Mouse (Mus musculus) neural tube, embryonic 15.5 days (tissue): Measurements from ENCODE around the gene Wbp2. TPM values are rescaled to one million over a fixed set of nuclear protein-coding genes. Genes with fewer than 3 reads are reported as not detected.

ENCODE experiments used
- ATAC-seq: fragments of 200-750 bp; cut with Nextera tagmentation; 2 replicates; pipeline ENCODE4 v1.8.0; 2017; ENCODE audit warnings: mild to moderate bottlenecking, moderate TSS enrichment, moderate library complexity; ENCODE audit not compliant: low FRiP score
- H3K27ac ChIP-seq: fragments of 300-500 bp; sonication (generic); replicated peaks from 2 replicates; pipeline ENCODE4 v1.5.1; 2015; ENCODE audit warnings: mild to moderate bottlenecking, inconsistent platforms
- H3K27me3 ChIP-seq: fragments of 300-500 bp; sonication (generic); replicated peaks from 2 replicates; pipeline ENCODE4 v1.6.1; 2015; ENCODE audit warnings: inconsistent platforms
- H3K36me3 ChIP-seq: fragments of 300-500 bp; sonication (generic); 2 replicates; pipeline ENCODE4 v1.6.1; 2015; ENCODE audit warnings: inconsistent platforms
- H3K4me1 ChIP-seq: fragments of 300-500 bp; sonication (generic); 2 replicates; pipeline ENCODE4 v1.6.1; 2015; ENCODE audit warnings: inconsistent platforms
- H3K4me2 ChIP-seq: fragments of 300-500 bp; sonication (generic); 2 replicates; pipeline ENCODE4 v1.6.1; 2015; ENCODE audit warnings: inconsistent platforms, mild to moderate bottlenecking, moderate library complexity
- H3K4me3 ChIP-seq: fragments of 300-500 bp; sonication (generic); replicated peaks from 2 replicates; pipeline ENCODE4 v1.5.1; 2015; ENCODE audit warnings: mild to moderate bottlenecking, inconsistent platforms
- H3K9ac ChIP-seq: fragments of 300-500 bp; sonication (generic); replicated peaks from 2 replicates; pipeline ENCODE4 v1.6.1; 2015; ENCODE audit warnings: mild to moderate bottlenecking, inconsistent platforms
- H3K9me3 ChIP-seq: fragments of 300-500 bp; sonication (generic); replicated peaks from 2 replicates; pipeline ENCODE4 v1.6.1; 2016; ENCODE audit warnings: inconsistent platforms
- WGBS: fragments of 180-500 bp; shearing (Covaris S2); methylation state at CpG from one replicate; pipeline ENCODE4 v1.1.7; 2015; ENCODE audit warnings: mixed read lengths; 5-methylcytosine and 5-hydroxymethylcytosine counted together
- polyA plus RNA-seq: library from polyadenylated mRNA; unstranded; fragments of >200 nt; fragmentation: Nextera tagmentation; extraction: Ambion mirVana; gene quantifications from 2 replicates; pipeline ENCODE4 v1.2.1, GENCODE M21; 2015

Gene Wbp2
- polyA plus RNA-seq, 1 experiment from 2014 or later = 162 TPM

DNA sequence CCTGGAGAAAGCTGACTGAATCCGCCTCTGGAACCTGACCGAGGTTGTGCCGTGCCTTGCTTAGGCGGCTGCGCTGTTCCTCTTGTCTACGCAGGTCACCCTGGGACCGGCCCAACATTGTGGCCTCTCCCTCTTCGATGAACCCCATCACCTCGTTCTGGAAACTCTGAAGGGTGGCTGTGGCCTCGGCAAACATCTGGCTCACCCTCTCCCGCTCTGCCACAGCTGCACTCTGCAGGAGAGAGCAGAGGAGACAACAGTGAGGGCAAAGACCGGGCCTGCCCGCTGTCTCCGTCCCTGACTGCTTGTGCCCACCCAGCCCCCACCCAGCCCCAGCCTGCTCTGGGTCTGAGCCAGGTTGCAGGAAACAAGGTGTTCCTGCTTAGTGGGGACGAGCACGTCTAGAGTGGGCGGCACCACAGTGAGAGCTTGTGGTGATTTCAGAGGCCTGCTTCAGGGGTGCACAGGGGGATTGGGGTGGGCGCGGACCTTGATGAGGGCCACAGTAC, 21.0 kb upstream of the Wbp2 start:
- no peaks in the 10 kb centered on the region for H3K9me3 ChIP-seq
- H3K27ac ChIP-seq = no peak overlapping the region
- peak overlapping the region; percentile 37 for H3K4me3 ChIP-seq
- peak overlapping the region; percentile 61 for H3K4me2 ChIP-seq
- 0 out of 2 replicates have a peak overlapping the region, but pooled peaks have one; percentile 3 for H3K9ac ChIP-seq
- peaks cover 66% of the 10 kb centered on the region for H3K27me3 ChIP-seq
- 14% methylated on average over 19 of the region's 19 CpGs for WGBS
- ATAC-seq = no peak
- H3K4me1 ChIP-seq = peaks cover 53% of the 10 kb centered on the region
- no peaks in the 10 kb centered on the region for H3K36me3 ChIP-seq

DNA sequence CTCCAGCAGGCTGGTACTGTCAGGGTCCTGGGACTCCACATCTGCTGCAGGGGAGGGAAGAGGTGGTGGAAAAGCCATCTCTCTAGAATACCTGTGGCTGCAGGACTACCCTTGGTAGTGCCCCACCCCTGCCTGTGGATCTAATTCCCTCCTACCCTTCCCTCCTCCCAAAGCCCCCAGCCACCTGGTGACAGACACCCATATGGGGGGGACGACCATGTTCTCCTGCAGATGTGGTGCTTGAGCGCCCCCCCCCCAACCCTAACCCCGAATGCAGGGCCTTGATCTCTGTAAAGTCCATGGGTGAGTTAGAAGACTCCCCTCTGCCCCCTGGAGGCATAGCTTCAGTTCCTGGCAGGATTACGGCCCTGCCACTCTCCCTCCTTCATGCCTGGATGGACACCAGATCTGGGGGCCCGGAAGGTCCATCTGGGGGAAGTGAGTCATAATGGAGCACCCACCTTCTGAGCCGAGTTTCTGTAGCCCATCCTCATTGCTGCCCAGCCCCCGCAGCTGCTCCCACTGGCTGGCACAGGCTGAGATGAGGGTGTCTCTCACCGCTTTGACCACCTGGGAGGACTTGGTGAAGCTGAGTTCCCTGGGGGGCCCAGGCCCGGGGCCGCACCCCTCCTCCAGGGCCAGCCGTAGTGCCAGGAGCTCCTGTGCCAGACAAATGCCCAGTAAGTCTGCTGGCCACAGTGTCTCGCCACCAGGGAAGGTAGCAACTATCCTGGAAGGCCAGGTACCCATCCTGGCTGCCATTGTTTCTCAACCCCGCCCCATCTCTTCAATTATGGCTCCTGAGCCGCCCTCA, 20.4 kb upstream of the Wbp2 start:
- Histone ChIP-seq H3K4me3 (peak overlapping the region; percentile 37), H3K4me1 (peaks cover 56% of the 10 kb centered on the region), H3K4me2 (peak overlapping the region; percentile 61), H3K9me3 (no peaks in the 10 kb centered on the region), H3K9ac (no peak overlapping the region), H3K36me3 (no peaks in the 10 kb centered on the region), H3K27ac (no peak overlapping the region), H3K27me3 (peaks cover 66% of the 10 kb centered on the region)
- 22% methylated on average over 14 of the region's 14 CpGs for WGBS
- ATAC-seq = no peak

GRCm38 (mm10) chr11:116106154-116106962, 19.6 kb upstream of the Wbp2 start:
- H3K36me3 ChIP-seq = no peaks in the 10 kb centered on the region
- no peak for ATAC-seq
- no peak overlapping the region for H3K27ac ChIP-seq
- H3K4me3 ChIP-seq = no peak overlapping the region
- 30% methylated on average over 32 of the region's 32 CpGs for WGBS
- H3K27me3 ChIP-seq = peaks cover 60% of the 10 kb centered on the region
- H3K4me1 ChIP-seq = peaks cover 61% of the 10 kb centered on the region
- no peaks in the 10 kb centered on the region for H3K9me3 ChIP-seq
- no peak overlapping the region for H3K9ac ChIP-seq
- H3K4me2 ChIP-seq = peak overlapping the region; percentile 9

- peaks cover 47% of the 10 kb centered on the region for H3K27me3 ChIP-seq
- no peak for ATAC-seq
- no peak overlapping the region for H3K9ac ChIP-seq
- no peak overlapping the region for H3K27ac ChIP-seq
- H3K36me3 ChIP-seq = no peaks in the 10 kb centered on the region
- no peak overlapping the region for H3K4me3 ChIP-seq
- WGBS = 95% methylated on average over 2 of the region's 2 CpGs
- H3K4me2 ChIP-seq = no peak overlapping the region
- H3K9me3 ChIP-seq = no peaks in the 10 kb centered on the region
- peaks cover 61% of the 10 kb centered on the region for H3K4me1 ChIP-seq
Measured at GRCm38 (mm10) chr11:116105065-116105464, 18.3 kb upstream of the Wbp2 start.

DNA sequence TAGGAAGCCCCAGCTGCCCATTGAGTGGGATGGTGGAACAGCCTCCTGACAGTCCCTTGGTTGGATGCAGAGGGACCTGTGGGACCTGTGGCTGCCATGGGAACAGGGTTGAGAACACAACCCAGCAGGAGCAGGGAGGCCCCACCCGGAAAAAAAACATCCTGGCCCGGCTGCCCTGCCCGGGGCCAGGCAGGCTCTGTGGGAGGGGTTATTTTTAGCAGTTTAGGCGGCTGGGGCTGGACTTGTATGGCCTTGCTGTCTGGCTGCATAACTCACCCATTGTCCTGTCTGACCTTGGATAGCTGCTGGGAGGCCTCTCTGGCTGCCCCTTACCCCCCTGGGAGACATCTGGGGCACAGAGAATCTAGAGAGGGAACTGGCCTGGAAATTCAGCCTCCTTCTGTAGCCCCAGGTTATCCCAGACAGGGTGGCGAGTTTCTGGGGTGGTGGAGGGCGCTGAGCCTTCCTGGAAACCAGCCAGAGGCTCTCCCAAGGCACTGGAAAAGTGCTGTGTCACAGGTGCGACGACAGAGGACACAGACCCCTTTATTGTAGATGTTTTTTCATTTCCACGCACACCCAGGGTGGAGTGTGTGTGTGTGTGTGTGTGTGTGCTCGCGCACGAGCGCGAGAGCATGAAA, 17.3 kb upstream of the Wbp2 start:
- H3K4me1 ChIP-seq = peaks cover 51% of the 10 kb centered on the region
- no peak overlapping the region for H3K4me2 ChIP-seq
- no peaks in the 10 kb centered on the region for H3K36me3 ChIP-seq
- H3K27ac ChIP-seq = peak overlapping the region; percentile 56
- H3K4me3 ChIP-seq = no peak overlapping the region
- 33% methylated on average over 14 of the region's 14 CpGs for WGBS
- 0 out of 2 replicates have a peak, but pooled peaks have one; percentile 22 for ATAC-seq
- H3K9me3 ChIP-seq = no peaks in the 10 kb centered on the region
- H3K9ac ChIP-seq = no peak overlapping the region
- H3K27me3 ChIP-seq = peaks cover 38% of the 10 kb centered on the region

- Histone ChIP-seq H3K27ac (peak overlapping the region; percentile 56; the same call in 1 of the 2 replicates), H3K27me3 (peaks cover 32% of the 10 kb centered on the region), H3K9ac (no peak overlapping the region), H3K9me3 (no peaks in the 10 kb centered on the region), H3K36me3 (no peaks in the 10 kb centered on the region), H3K4me3 (no peak overlapping the region), H3K4me2 (no peak overlapping the region), H3K4me1 (peaks cover 46% of the 10 kb centered on the region)
- WGBS = 68% methylated on average over 12 of the region's 12 CpGs
- ATAC-seq = no peak
Measured at GRCm38 (mm10) chr11:116103572-116103971, 16.8 kb upstream of the Wbp2 start.

GRCm38 (mm10) chr11:116102472-116102871, 15.7 kb upstream of the Wbp2 start:
- no peaks in the 10 kb centered on the region for H3K9me3 ChIP-seq
- H3K27ac ChIP-seq = peak overlapping the region; percentile 85
- no peak overlapping the region for H3K9ac ChIP-seq
- H3K27me3 ChIP-seq = peaks cover 21% of the 10 kb centered on the region
- WGBS = 60% methylated on average over 3 of the region's 4 CpGs
- no peaks in the 10 kb centered on the region for H3K36me3 ChIP-seq
- no peak overlapping the region for H3K4me3 ChIP-seq
- no peak overlapping the region for H3K4me2 ChIP-seq
- H3K4me1 ChIP-seq = peaks cover 35% of the 10 kb centered on the region
- ATAC-seq = no peak; the same call in 1 of the 2 replicates

GRCm38 (mm10) chr11:116101931-116102381, 15.2 kb upstream of the Wbp2 start:
- WGBS = 29% methylated on average over 11 of the region's 11 CpGs
- H3K4me2 ChIP-seq = 0 out of 2 replicates have a peak overlapping the region, but pooled peaks have one; percentile 5

DNA sequence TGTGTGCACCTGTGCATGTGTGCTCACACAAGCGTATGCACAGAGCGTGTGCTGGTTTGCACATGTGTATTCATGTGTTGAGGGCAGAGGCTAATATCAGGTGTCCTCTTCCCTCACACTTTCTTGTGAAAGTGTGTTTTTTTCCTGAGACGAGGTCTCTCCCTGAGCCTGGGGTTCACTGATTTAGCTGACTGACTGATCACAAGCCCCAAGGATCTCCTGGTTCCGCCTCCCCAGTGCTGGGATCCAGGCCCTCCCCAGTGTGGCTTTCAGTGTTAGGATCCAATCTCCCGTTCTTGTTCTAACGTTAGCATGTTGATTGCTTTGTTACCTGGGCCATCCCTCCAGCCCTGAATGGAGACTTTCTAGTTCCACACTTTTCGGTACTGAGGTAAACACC, 14.0 kb upstream of the Wbp2 start:
- Histone ChIP-seq H3K9ac (no peak overlapping the region), H3K4me2 (no peak overlapping the region), H3K27me3 (peaks cover 5% of the 10 kb centered on the region; the same call in 1 of the 2 replicates), H3K4me1 (peaks cover 27% of the 10 kb centered on the region), H3K9me3 (no peaks in the 10 kb centered on the region), H3K4me3 (no peak overlapping the region), H3K27ac (peak overlapping the region; percentile 85), H3K36me3 (no peaks in the 10 kb centered on the region)
- WGBS = 82% methylated on average over 7 of the region's 7 CpGs
- no peak for ATAC-seq

More at GRCm38 (mm10) chr11:116101931-116102381, 15.2 kb upstream of the Wbp2 start:
- peak; percentile 77; the same call in 1 of the 2 replicates for ATAC-seq
- Histone ChIP-seq H3K9me3 (no peaks in the 10 kb centered on the region), H3K36me3 (no peaks in the 10 kb centered on the region), H3K9ac (no peak overlapping the region), H3K4me1 (peaks cover 31% of the 10 kb centered on the region), H3K4me3 (no peak overlapping the region), H3K27ac (peak overlapping the region; percentile 85), H3K27me3 (peaks cover 16% of the 10 kb centered on the region)

DNA sequence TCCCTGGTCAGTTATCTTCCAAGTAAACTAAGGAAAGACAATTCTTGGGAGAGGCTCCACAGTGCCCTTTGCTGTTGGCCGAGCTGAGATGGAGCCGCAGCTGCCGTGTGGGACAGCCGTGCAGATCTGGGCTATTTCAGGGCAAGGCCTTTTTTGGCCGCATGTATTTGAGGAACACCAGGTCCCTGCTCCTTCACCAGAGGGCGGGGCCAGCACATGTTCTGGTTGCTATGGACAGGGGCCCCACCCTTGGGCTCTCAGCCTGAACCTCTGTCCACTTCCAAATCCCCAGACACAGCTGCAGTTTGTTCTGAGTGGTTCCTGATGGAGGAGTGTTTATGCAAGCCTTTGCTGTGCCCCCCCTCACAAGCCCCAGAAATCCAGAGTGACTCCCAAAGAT, 13.6 kb upstream of the Wbp2 start:
- Histone ChIP-seq H3K4me2 (no peak overlapping the region), H3K27ac (no peak overlapping the region), H3K9me3 (no peaks in the 10 kb centered on the region), H3K27me3 (peaks cover under 1% of the 10 kb centered on the region; the same call in 1 of the 2 replicates), H3K4me3 (no peak overlapping the region), H3K9ac (no peak overlapping the region), H3K36me3 (no peaks in the 10 kb centered on the region), H3K4me1 (peaks cover 27% of the 10 kb centered on the region)
- WGBS = 85% methylated on average over 6 of the region's 6 CpGs
- ATAC-seq = no peak

GRCm38 (mm10) chr11:116099462-116099861, 12.7 kb upstream of the Wbp2 start:
- Histone ChIP-seq H3K4me1 (peaks cover 25% of the 10 kb centered on the region), H3K27ac (no peak overlapping the region), H3K9me3 (no peaks in the 10 kb centered on the region), H3K4me3 (no peak overlapping the region), H3K4me2 (no peak overlapping the region), H3K27me3 (no peaks in the 10 kb centered on the region), H3K36me3 (no peaks in the 10 kb centered on the region), H3K9ac (no peak overlapping the region)
- 89% methylated on average over 6 of the region's 6 CpGs for WGBS
- no peak for ATAC-seq
